Mouse (Mus musculus): Measurements from ENCODE around the gene Macrod1. TPM values are rescaled to one million over a fixed set of nuclear protein-coding genes. Genes with fewer than 3 reads are reported as not detected.

Macrod1 gene
- total RNA-seq, 2 experiments from 2014 or later, result 22.9 to 23.7 TPM

- no peak for DNase-seq (ENCODE audit: low spot score in 2 of 2)
Measured at GRCm38 (mm10) chr19:7081516-7082266, 25.1 kb downstream of the Macrod1 start.

DNA sequence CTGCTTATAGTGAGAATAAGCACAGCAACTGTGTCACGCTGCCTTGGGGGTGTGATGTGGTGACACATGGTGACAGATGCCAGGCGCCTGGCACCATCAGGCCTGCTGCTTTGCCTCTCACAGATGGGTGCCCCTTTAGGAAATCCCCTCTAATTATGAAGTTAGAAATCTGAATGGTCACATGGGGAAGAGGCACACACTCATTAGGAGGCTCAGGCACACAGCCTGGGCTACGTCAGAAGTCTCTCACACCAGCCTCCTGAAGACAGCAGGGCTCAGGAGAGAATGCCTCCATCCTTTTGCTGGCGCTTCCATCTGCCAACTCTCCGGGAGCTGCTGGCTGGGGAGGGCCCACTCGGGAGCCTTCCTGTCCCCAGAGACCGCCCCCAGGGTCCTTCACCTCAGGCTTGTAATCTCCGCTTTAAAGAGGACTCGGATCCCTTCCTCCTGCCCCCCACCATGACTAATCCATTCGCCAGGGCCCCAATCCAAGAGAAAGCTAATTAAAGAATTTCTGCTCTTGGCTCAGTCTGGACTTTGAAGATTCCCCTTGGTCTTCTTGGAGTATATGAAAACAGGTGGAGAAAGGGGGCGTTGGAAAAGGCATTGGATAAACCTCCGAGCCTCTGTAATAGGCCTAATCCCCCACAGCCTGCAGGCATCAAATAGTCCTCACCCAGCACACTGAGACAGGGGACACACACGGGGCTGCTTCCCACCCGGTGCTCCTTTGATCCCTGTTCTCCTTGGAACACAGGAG is 26.6 kb downstream of the Macrod1 start:
- peak in 1 of 2 experiments; percentile 60 for DNase-seq (ENCODE audit: low spot score in 2 of 2)

DNA sequence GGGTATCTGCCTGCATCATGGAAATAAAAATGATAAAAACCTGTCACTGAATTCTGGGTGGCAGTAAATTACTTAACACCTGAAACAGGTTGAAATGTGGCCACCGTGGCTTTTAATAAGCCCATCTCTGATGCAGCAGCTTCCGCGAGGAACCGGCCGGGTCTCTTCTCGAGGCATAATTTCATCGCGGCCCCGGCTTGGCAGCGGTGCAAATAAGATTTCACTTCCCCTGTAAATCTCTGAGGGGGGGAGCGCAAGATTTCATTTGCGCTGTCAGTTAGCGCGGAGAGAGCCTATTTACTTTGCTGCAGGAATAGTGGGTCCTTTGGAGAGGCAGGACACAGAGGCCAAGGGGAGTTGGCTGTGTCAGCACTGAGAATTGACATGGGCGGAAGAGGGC is 28.1 kb downstream of the Macrod1 start:
- DNase-seq (ENCODE audit: low spot score in 2 of 2), result no peak

- DNase-seq (ENCODE audit: low spot score in 2 of 2), result peak in 1 of 2 experiments; percentile 51
Measured at GRCm38 (mm10) chr19:7088558-7088957, 31.9 kb downstream of the Macrod1 start.

DNA sequence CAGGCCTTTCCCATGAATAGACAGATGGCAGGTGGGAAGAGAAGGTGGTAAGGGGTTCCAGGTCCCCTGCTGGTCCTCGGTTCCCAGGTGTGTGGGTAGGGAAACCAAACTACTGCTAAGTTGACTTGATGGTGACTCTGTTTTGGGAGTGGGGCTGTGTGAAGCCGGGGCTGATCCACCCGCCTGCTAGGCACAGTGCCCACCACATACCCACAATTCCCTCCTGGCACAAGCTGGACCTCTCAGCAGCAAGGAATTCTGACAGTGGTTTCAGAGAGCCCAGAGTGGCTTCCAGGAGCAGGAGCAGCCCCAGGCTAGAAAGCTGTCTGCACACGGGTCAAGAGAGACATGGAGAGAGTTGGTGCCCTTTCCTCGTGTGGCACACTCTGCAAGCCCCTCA is 32.4 kb downstream of the Macrod1 start:
- no peak for DNase-seq (ENCODE audit: low spot score in 2 of 2)

DNA sequence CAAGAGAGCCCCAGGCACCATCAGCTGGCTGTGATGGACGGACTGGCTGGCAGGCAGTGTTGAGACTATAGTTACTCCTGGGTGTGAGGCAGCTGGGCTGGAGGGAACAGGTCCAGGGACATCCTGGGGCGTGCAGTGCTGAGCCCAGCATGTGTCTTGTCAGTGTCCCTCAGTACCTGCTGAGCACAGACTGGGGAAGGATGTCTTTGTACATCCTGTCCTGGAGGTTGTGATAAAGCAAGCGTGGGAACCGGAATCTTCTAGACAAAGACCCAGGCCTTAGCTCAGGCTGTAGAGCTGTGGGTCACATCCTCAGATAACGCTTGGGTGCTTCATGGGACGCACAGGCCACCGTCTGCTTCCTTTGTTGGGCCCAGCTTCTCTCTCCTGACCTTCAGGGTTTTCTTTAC is 33.2 kb downstream of the Macrod1 start:
- DNase-seq (ENCODE audit: low spot score in 2 of 2), result no peak

GRCm38 (mm10) chr19:7090369-7091064 is 33.9 kb downstream of the Macrod1 start:
- DNase-seq (ENCODE audit: low spot score in 2 of 2), result no peak

DNA sequence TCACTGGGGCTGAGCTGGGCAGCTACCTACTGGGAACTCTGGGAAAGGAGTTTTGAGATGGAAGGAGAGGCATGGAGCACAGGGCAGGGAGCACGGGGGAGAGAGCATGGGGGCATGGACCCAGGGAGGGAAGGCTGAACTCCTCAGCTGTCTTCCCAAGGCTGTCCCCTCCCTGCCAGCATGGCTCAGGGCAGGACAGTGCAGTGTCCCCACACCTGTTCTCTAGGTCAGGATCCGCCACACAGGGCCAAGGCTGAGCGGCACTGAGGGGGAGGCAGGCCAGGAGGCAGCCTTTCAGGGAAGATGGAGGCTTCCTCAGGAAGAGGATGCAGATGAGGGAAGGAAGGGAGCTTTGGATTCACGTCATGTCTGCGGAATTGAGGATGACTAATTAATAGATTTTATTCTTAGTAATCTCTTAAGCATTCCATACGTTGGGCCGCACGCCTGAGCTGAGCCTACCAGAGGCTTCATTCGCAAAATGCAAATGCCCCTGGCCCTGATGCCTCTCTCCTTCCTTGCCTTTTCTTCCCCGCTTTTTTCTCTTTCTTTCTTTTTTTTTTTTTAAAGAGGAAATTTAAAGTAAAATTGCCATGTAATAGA is 34.9 kb downstream of the Macrod1 start:
- DNase-seq (ENCODE audit: low spot score in 2 of 2), result no peak

DNA sequence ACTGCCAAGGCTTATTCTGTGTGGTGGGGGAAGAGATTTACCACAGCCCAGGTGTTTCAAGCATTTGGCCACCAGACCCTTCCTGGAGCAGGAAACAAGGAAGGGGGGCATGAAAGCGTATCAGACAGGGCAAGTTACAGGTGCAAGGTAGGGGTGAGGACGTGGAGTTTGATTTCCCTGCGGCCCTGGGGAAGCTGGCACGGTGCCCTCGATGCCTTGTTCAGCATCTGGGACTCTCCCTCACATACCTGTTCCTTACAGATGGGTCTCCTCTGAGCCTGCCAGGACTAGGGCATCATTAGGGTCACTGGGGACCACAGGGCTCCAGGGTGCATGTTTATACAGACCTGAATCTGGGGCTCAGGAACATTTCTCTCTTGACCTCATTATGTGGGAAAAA is 36.1 kb downstream of the Macrod1 start:
- DNase-seq (ENCODE audit: low spot score in 2 of 2), result no peak

GRCm38 (mm10) chr19:7099620-7100155 is 43.1 kb downstream of the Macrod1 start:
- DNase-seq (ENCODE audit: low spot score in 2 of 2), result no peak

GRCm38 (mm10) chr19:7102039-7102438 is 45.4 kb downstream of the Macrod1 start:
- DNase-seq (ENCODE audit: low spot score in 2 of 2), result no peak

- DNase-seq (ENCODE audit: low spot score in 2 of 2), result no peak
Measured at GRCm38 (mm10) chr19:7103349-7103992, 46.9 kb downstream of the Macrod1 start.

DNA sequence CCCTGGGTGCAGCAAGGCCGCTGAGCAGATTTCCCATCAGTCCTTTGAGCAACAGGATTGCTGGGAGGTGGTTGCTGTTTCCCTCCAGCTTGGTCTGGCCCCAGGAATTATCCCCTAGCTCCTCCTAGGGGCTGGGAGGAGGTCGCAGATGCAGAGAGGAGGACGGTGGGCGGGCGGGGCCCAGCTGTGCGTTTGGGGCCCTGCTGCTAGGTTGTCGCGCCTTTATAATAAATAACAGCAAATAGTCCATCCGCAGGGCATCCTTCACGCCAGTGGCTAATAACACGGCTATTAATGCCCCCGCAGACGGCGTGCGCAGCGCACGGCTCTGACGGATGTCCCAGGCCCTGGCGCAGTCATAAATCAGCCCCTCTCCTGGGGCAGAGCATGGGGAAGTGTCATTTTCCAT is 47.4 kb downstream of the Macrod1 start:
- DNase-seq (ENCODE audit: low spot score in 2 of 2), result no peak

- no peak for DNase-seq (ENCODE audit: low spot score in 2 of 2)
Measured at GRCm38 (mm10) chr19:7105544-7105943, 48.9 kb downstream of the Macrod1 start, which contains the start of gene Flrt1. Gene Flrt1 (minus strand): TSS chr19:7105729.

- no peak for DNase-seq (ENCODE audit: low spot score in 2 of 2)
Measured at GRCm38 (mm10) chr19:7106566-7106965, 50.0 kb downstream of the Macrod1 start.

DNA sequence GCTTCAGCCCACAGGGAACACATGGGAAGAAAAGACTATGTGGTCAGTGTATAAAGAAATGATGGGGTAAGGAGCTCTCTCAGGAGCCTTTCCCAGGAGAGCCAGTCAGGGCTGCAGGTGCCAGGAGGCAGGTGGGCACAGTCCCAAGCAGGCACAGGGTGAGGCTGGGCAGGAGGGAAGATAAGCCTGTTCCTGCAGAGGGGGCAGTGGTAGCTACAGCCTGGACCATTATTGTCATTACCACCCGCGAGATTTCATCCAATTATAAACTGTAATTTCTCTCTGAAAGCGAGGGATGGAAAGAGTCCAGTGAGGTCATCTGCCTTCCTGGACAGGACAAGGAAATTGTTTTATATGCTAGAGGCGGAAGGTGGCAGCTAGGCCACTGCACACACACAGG is 50.6 kb downstream of the Macrod1 start:
- no peak for DNase-seq (ENCODE audit: low spot score in 2 of 2)

DNA sequence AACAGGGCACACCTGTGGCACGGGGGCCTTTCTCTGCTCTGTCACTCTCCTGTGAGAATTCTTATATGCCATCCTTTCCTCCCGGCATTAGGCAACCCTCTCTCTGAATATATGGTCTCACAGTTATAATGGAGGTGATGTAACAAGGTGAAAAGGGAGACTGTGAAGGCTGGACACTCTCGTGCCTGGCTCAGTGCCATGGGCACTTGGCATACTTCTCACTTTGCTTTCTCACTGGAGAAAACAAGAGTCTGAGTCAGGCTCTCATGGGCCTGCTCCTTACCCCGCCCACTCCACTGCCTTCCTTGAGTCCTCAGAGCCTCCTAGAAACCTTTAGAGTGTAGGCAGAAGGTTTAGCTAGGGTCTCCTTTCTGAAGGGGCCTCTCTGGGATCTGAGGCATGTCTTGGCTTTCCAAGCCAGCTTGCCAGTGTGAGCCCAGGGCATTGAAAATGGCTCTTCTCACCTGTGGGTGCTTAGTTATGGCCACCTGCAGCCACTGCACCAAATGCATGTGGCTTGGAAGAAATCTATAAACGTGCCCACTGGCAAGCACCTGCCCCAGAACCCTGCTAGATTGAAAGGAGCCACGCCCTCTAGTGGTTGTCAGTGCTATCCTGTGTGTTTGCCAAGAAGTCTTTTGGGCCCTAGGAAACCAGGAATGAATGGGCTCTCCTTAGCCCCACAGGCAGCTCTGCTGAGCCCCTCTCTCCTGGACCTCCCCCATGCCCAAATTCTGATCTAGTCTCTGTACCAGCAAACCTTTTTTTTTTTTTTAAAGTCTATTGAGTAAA is 51.7 kb downstream of the Macrod1 start:
- no peak for DNase-seq (ENCODE audit: low spot score in 2 of 2)

DNA sequence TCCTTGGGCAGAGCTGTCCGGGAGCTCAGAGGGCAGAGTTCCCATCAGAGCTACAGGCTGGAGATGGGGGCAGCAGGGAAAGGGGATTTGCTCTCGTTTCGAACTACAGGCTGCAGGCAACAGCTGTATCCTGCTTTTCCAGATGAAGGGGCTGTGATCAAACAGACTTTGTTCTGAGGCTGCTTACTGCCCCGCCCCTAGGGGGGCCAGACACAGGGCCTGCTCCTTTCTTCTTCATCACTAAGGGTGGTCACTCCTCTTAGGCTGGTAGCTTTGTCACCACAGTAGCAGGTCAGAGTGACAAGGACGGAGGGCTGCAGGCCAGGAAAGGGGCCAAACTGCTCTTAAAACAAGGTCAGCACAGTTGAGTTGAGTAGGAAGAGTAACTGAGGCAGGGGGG is 53.5 kb downstream of the Macrod1 start:
- no peak for DNase-seq (ENCODE audit: low spot score in 2 of 2)

- DNase-seq (ENCODE audit: low spot score in 2 of 2), result no peak
Measured at GRCm38 (mm10) chr19:7110875-7111274, 54.3 kb downstream of the Macrod1 start.

DNA sequence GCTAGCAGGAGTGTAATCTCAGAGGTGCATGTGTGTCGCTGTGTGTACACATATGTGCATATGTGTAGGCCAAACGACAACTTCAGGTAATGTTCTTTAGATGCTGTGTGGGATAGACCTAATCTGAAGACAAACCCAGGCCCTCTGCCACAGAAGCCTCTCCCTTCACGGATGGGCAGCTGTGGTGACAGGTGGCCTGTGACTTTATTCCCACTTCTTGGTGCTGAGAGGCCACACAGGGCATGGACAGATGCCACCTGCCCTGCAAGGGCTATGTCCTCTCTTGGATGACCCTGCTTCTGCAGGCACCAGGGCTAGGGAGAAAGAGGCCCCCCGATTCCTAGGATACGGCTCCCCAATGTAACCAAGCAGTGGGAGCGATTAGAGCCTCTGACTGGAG is 54.7 kb downstream of the Macrod1 start:
- DNase-seq (ENCODE audit: low spot score in 2 of 2), result no peak

All from layer of hippocampus, adult 18-20 months (tissue).